Mouse (Mus musculus) small intestine, adult 2 months (tissue): ENCODE results near the gene Izumo2. TPM values are rescaled to one million over a fixed set of nuclear protein-coding genes. Genes with fewer than 3 reads are reported as not detected.
A peak's percentile ranks its signal among the peaks of the same experiment; 100 is the strongest.

Source experiments
- H3K27ac ChIP-seq: fragments of 200-500 bp; 2 replicates; pipeline ENCODE4 v1.5.1; 2012; ENCODE audit warnings: low read depth, low read length, control low read depth, inconsistent platforms; ENCODE audit not compliant: insufficient read depth
- H3K27me3 ChIP-seq: fragments of 200-500 bp; 2 replicates; pipeline ENCODE4 v1.6.1; 2012; ENCODE audit warnings: mild to moderate bottlenecking, moderate library complexity, low read length, inconsistent platforms; ENCODE audit not compliant: control insufficient read depth, insufficient read depth
- H3K36me3 ChIP-seq: fragments of 200-500 bp; 2 replicates; pipeline ENCODE4 v1.6.1; 2012; ENCODE audit warnings: mild to moderate bottlenecking, low read length, control low read depth, inconsistent platforms; ENCODE audit not compliant: control insufficient read depth, insufficient read depth
- H3K4me1 ChIP-seq: fragments of 200-500 bp; 2 replicates; pipeline ENCODE4 v1.6.1; 2012; ENCODE audit warnings: low read length, inconsistent platforms, mixed read lengths; ENCODE audit not compliant: control insufficient read depth, insufficient read depth, insufficient read length
- H3K4me3 ChIP-seq: fragments of 200-500 bp; 2 replicates; pipeline ENCODE4 v1.5.1; 2012; ENCODE audit warnings: low read depth, mild to moderate bottlenecking, control low read depth, inconsistent platforms, low read length, moderate library complexity
- CTCF ChIP-seq: fragments of 200-500 bp; IDR thresholded peaks from 2 replicates; pipeline ENCODE4 v1.5.1; 2012; ENCODE audit warnings: low read depth, mild to moderate bottlenecking, control low read depth, inconsistent platforms, low read length, moderate library complexity, mixed read lengths; ENCODE audit not compliant: insufficient replicate concordance, insufficient read length; ENCODE audit errors: extremely low read depth
- POLR2A ChIP-seq: fragments of 200-500 bp; IDR thresholded peaks from 2 replicates; pipeline ENCODE4 v1.6.1; 2012; ENCODE audit warnings: low read depth, mild to moderate bottlenecking, control low read depth, inconsistent platforms, low read length, moderate library complexity
- WGBS: fragments of 180-500 bp; shearing (Covaris S2); methylation state at CpG from one replicate; pipeline ENCODE4 v1.1.7; 2018; 5-methylcytosine and 5-hydroxymethylcytosine counted together
- polyA plus RNA-seq: library from polyadenylated mRNA; depleted of rRNA; stranded (reverse); fragments of >200 nt; gene quantifications from 2 replicates; pipeline ENCODE4 v1.2.3, GENCODE M21; 2012

The Izumo2 gene
- polyA plus RNA-seq, 1 experiment: not detected

DNA sequence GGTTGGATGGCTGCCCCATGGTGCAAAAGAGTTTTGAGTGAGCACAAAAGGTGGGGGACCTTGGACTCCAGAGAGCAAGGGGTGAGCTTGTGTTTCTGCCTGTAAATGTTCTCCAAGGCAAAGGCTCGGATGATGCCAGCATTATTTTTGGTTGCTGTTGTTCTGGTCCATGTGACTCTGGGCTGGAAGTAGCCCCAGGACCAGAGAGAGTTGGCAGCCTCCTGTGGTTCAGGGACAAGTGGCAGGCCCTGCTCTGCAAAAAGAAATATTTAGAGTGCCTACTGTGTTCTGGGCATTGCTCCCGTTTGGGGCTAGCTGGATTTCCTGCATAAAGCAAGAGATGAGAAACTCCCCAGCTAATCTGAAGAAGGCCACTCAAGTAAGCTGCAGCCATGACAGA lies 31.9 kb upstream of the Izumo2 start:
- H3K4me3 ChIP-seq: no peak overlapping the region
- no peak overlapping the region for H3K27ac ChIP-seq
- H3K36me3 ChIP-seq: no peaks in the 10 kb centered on the region
- H3K27me3 ChIP-seq: no peaks in the 10 kb centered on the region
- H3K4me1 ChIP-seq: no peaks in the 10 kb centered on the region
- 63% methylated on average over 2 of the region's 2 CpGs for WGBS
- TF ChIP-seq CTCF (no peak), POLR2A (no peak)

DNA sequence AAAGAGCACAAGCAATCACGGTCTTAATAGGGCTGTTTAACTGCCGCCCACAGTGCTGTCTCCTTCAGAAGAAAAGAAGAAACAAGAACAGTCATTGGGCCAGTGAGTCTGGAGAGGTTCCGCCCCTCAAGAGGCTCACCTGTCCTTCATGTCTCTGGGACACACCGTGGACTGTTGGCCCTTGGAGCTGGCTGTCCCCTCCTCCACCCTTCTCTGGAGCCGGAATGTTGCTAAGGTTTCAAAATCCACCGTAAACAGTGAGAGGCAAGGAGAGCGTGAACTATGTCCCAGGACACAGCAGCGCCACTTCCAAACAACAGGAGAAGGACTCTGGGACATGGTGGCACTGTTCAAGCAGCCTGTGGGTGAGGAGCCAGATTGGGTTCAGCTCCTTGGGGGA lies 24.9 kb upstream of the Izumo2 start:
- peaks cover 35% of the 10 kb centered on the region for H3K4me1 ChIP-seq
- peak overlapping the region; percentile 97 for H3K27ac ChIP-seq
- H3K36me3 ChIP-seq: no peaks in the 10 kb centered on the region
- H3K4me3 ChIP-seq: no peak overlapping the region
- WGBS: 21% methylated on average over 8 of the region's 8 CpGs
- no peaks in the 10 kb centered on the region for H3K27me3 ChIP-seq
- peak; percentile 22; the same call in 1 of the 2 replicates for TF ChIP-seq POLR2A
- TF ChIP-seq CTCF: no peak

DNA sequence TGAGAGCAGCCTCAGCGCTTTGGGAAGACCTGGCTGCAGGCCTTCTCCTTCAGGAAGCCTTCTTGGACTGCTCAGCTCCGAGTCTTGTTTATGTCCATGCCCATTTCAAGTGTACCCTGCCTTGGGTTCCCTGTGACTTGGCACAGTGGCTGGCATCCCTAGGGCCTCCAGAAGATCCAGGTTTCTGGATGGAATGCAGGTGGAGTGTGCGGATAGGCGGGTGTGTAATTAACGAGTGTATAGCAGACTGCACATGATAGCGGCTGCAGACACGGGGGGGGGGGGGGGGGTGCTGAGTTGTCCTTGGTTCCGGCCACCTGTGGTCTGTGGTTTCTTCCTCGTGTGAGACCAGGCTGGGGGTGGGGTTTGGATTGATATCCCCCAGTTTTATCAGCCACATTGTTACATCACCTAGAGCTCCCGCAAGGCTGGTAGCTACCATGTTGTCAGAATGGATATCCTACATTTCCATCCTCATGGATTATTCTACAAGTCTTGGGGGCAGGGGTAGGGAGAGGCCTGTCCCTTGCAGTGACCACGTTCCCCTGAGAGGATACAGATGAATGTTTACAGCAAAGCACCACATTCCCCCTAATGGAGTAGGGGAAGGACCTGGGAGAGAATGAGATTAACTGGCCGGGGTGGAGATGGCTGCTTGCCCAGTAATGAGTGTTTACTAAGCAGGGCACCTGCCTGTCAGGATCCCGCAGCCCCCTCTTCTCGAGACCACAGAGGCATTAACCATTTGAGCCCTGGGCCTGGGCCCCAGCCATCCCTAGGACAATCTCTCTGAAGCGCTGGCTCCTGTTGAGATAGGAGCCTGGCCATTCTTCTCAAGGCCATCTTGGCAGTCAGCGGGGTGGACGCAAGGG lies 22.8 kb upstream of the Izumo2 start:
- Histone ChIP-seq H3K36me3 (no peaks in the 10 kb centered on the region), H3K4me1 (peaks cover 41% of the 10 kb centered on the region), H3K27ac (no peak overlapping the region), H3K27me3 (no peaks in the 10 kb centered on the region), H3K4me3 (no peak overlapping the region)
- 19% methylated on average over 17 of the region's 17 CpGs for WGBS
- TF ChIP-seq CTCF (no peak), POLR2A (no peak)

DNA sequence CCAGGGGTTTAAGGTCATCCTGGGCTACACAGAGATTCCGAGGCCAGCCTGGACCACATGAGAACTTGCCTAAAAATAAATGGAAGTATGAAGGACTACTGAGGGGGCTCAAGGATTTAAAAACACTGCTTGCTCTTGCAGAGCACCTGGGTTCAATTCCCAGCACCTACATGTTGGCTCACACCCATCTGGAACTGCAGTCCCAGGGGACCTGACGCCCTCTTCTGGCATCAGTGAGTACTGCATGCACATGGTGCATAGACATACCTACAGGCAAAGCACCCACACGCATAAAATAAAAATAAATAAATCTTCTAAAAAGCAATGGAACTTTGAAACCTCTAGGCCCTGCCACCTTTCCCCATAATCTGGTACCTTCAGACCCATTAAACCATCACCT lies 19.7 kb upstream of the Izumo2 start:
- H3K27ac ChIP-seq: peak overlapping the region; percentile 77
- H3K4me3 ChIP-seq: no peak overlapping the region
- H3K36me3 ChIP-seq: no peaks in the 10 kb centered on the region
- H3K27me3 ChIP-seq: no peaks in the 10 kb centered on the region
- no peak for TF ChIP-seq POLR2A
- peak; percentile 63; the same call in 1 of the 2 replicates for TF ChIP-seq CTCF
- 69% methylated on average over 3 of the region's 3 CpGs for WGBS
- peaks cover 40% of the 10 kb centered on the region for H3K4me1 ChIP-seq

DNA sequence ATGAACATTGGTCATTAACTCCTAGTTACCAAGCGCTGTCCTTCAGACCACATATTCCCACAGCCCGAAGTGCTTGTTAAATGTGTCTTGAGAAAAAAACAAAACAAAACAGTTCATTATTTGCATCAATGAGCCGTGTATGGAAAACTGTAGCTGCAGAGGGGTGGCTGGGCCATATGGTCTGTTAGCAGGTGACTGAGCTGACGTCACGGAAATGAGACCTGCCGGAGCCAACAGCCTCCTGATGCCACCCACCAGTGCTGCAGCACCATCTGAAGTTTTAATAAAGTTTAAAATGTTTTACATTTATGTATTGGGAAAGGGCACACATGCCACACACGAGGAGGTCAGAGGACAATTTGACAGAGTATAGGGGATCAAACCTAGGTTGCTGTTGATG lies 19.2 kb upstream of the Izumo2 start:
- Histone ChIP-seq H3K36me3 (no peaks in the 10 kb centered on the region), H3K27me3 (no peaks in the 10 kb centered on the region), H3K4me1 (peaks cover 40% of the 10 kb centered on the region), H3K27ac (no peak overlapping the region), H3K4me3 (no peak overlapping the region)
- TF ChIP-seq CTCF (no peak), POLR2A (no peak)
- WGBS: 93% methylated on average over 7 of the region's 7 CpGs

DNA sequence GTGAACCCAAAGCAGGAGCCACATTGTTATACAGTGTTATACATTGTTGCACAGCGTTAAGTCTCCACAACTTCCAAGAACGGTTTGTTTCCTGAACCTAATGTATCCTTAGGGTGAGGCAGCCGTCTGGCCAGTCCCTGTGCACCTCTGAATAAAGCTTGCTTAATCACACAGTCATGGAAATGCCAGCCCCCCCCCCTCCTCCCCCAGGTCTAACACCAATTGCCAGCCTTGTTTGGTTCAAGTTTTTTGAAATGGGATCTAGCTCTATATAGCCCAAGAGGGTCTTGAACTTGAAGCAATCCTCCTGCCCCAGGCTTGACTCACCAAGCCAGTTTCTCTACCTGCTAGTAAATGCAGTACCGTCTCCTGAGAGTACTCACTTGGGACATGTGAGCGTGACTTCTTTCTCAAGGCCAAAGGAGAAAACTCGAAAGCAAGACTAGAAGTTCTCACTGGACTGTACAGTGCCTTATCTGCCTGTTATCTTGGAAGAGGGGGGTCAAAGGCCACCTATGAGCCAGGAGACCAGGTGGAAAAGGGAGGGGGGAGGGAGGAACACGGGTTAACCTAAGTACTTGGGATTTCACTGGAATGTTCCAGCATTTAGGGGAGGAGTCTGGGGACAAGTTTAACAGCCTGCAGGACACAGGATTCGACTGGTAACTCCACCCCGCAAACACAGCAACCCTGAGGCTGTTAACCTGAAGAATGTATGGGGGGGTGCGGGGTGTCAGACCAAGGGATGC lies 14.9 kb upstream of the Izumo2 start:
- no peak for TF ChIP-seq POLR2A
- WGBS: 24% methylated on average over 10 of the region's 10 CpGs
- Histone ChIP-seq H3K4me3 (no peak overlapping the region), H3K4me1 (peaks cover 34% of the 10 kb centered on the region), H3K36me3 (no peaks in the 10 kb centered on the region), H3K27ac (peak overlapping the region; percentile 98), H3K27me3 (no peaks in the 10 kb centered on the region)

DNA sequence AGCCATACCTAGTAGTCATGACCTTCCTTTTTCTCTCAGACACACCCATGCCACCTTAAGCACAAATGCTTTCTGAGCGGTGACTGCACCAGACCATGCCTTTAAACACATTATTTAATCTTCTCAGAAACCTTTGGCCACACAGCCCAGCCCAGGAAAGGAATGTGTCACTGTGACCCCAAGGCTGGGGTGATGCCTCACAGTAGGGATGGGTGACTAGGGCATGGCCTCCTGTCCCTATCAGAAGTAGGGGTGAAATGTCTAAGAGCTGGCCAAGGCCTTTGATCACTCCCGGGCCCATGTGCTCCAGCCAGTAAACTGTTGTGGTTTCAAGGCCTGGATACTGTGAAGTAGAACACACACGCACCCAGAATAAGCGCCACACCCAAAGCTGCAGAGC lies 13.3 kb upstream of the Izumo2 start:
- 39% methylated on average over 4 of the region's 4 CpGs for WGBS
- TF ChIP-seq POLR2A: no peak
- TF ChIP-seq CTCF: no peak
- Histone ChIP-seq H3K27me3 (no peaks in the 10 kb centered on the region), H3K4me1 (peaks cover 28% of the 10 kb centered on the region), H3K36me3 (no peaks in the 10 kb centered on the region), H3K4me3 (no peak overlapping the region), H3K27ac (peak overlapping the region; percentile 97)

DNA sequence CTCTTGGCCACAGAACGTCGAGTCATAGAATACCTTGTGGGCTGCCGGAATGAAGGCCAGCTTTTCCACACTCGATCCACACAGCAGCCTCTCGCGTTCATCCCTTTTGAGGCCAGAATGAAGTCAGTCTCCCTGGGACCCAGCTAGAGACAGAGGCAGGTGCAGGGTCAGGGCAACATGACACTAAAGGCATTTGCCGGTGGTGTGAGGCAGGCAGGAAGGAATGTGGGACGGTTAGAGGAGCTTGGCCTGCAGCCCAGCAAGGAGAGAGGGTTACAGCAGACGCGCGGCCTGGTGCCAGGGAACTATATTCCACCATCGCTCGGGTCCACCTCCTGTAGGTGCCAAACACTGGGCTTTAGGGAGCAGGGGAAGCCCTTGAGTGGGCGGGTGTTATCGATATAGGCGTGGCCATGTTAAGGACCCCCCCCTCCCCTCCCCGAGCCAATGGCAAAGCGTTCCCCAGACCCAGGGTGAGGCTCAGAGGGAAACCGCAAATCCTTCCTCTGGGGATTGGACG lies 11.3 kb upstream of the Izumo2 start:
- H3K36me3 ChIP-seq: no peaks in the 10 kb centered on the region
- H3K4me1 ChIP-seq: peaks cover 28% of the 10 kb centered on the region
- no peaks in the 10 kb centered on the region for H3K27me3 ChIP-seq
- 4% methylated on average over 20 of the region's 20 CpGs for WGBS
- peak overlapping the region; percentile 35 for H3K27ac ChIP-seq
- TF ChIP-seq CTCF: no peak
- TF ChIP-seq POLR2A: no peak
- H3K4me3 ChIP-seq: no peak overlapping the region
